Mouse (Mus musculus) heart, embryonic 11.5 days (tissue): Measurements from ENCODE around the gene Tmem62. TPM values are rescaled to one million over a fixed set of nuclear protein-coding genes. Genes with fewer than 3 reads are reported as not detected.

Experiments used
- ATAC-seq: fragments of 200-750 bp; cut with Nextera tagmentation; replicated peaks from 2 replicates; pipeline ENCODE4 v1.8.0; 2017; ENCODE audit warnings: moderate library complexity; ENCODE audit not compliant: insufficient number of reproducible peaks, low FRiP score, low TSS enrichment
- H3K27ac ChIP-seq: fragments of 300-500 bp; sonication (generic); 2 replicates; pipeline ENCODE4 v1.5.1; 2014; ENCODE audit warnings: mild to moderate bottlenecking, low read depth, low read length
- H3K27me3 ChIP-seq: fragments of 300-500 bp; sonication (generic); 2 replicates; pipeline ENCODE4 v1.6.1; 2014; ENCODE audit warnings: mild to moderate bottlenecking, low read length, mixed read lengths; ENCODE audit not compliant: control insufficient read depth, insufficient read depth
- H3K36me3 ChIP-seq: fragments of 300-500 bp; sonication (generic); 2 replicates; pipeline ENCODE4 v1.6.1; 2014; ENCODE audit warnings: mild to moderate bottlenecking, low read length, moderate library complexity, mixed read lengths; ENCODE audit not compliant: control insufficient read depth, insufficient read depth
- H3K4me1 ChIP-seq: fragments of 300-500 bp; sonication (generic); 2 replicates; pipeline ENCODE4 v1.6.1; 2014; ENCODE audit warnings: low read length; ENCODE audit not compliant: control insufficient read depth, insufficient read depth
- H3K4me2 ChIP-seq: fragments of 300-500 bp; sonication (generic); 2 replicates; pipeline ENCODE4 v1.6.1; 2014; ENCODE audit warnings: mild to moderate bottlenecking, moderate library complexity
- H3K4me3 ChIP-seq: fragments of 300-500 bp; sonication (generic); 2 replicates; pipeline ENCODE4 v1.5.1; 2014; ENCODE audit warnings: low read depth, low read length
- H3K9ac ChIP-seq: fragments of 300-500 bp; sonication (generic); 2 replicates; pipeline ENCODE4 v1.6.1; 2014; ENCODE audit warnings: mild to moderate bottlenecking, low read depth, low read length, moderate library complexity
- H3K9me3 ChIP-seq: fragments of 300-500 bp; sonication (generic); replicated peaks from 2 replicates; pipeline ENCODE4 v1.6.1; 2016; ENCODE audit warnings: low read length; ENCODE audit not compliant: control insufficient read depth
- WGBS: fragments of 180-500 bp; shearing (Covaris S2); extraction: QIAGEN DNeasy Blood & Tissue Kit; methylation state at CpG from one replicate; pipeline ENCODE4 v1.1.7; 2014; ENCODE audit not compliant: insufficient replicate concordance; 5-methylcytosine and 5-hydroxymethylcytosine counted together
- polyA plus RNA-seq: library from polyadenylated mRNA; unstranded; fragments of >200 nt; fragmentation: Nextera tagmentation; extraction: Ambion mirVana; gene quantifications from 2 replicates; pipeline ENCODE4 v1.2.1, GENCODE M21; 2014

Gene Tmem62
- polyA plus RNA-seq, 1 experiment from 2014 or later: 3.6 TPM

GRCm38 (mm10) chr2:121004018-121004811 is 27.4 kb downstream of the Tmem62 start:
- no peak overlapping the region for H3K4me2 ChIP-seq
- H3K27me3 ChIP-seq: no peaks in the 10 kb centered on the region
- ATAC-seq: no peak
- peaks cover 5% of the 10 kb centered on the region for H3K4me1 ChIP-seq
- no peaks in the 10 kb centered on the region for H3K36me3 ChIP-seq
- H3K9me3 ChIP-seq: no peaks in the 10 kb centered on the region
- H3K4me3 ChIP-seq: no peak overlapping the region
- H3K9ac ChIP-seq: no peak overlapping the region
- WGBS: 80% methylated on average over 7 of the region's 7 CpGs
- H3K27ac ChIP-seq: no peak overlapping the region

- no peak for ATAC-seq
- 88% methylated on average over 1 of the region's 1 CpGs for WGBS
Measured at GRCm38 (mm10) chr2:121006986-121007385, 30.2 kb downstream of the Tmem62 start.

GRCm38 (mm10) chr2:121007925-121008663 is 31.3 kb downstream of the Tmem62 start, which contains the start of gene Ccndbp1:
TSS of gene Ccndbp1 (plus strand) at chr2:121008403.
- Histone ChIP-seq H3K27ac (no peak within 1 kb of the TSS), H3K9ac (peak within 1 kb of the TSS; percentile 74), H3K36me3 (no peaks in the 10 kb centered on the region; the same call in 1 of the 2 replicates), H3K4me1 (peaks cover 7% of the 10 kb centered on the region), H3K4me3 (peak within 1 kb of the TSS; percentile 79), H3K4me2 (peak within 1 kb of the TSS; percentile 85), H3K9me3 (no peaks in the 10 kb centered on the region), H3K27me3 (no peaks in the 10 kb centered on the region)
- 2% methylated on average over 34 of the region's 34 CpGs for WGBS
- peak; percentile 95 for ATAC-seq

More at GRCm38 (mm10) chr2:121006986-121007385, 30.2 kb downstream of the Tmem62 start:
- Histone ChIP-seq H3K27ac (no peak overlapping the region), H3K27me3 (no peaks in the 10 kb centered on the region), H3K36me3 (no peaks in the 10 kb centered on the region), H3K4me1 (peaks cover 7% of the 10 kb centered on the region), H3K4me2 (no peak overlapping the region), H3K9me3 (no peaks in the 10 kb centered on the region), H3K4me3 (no peak overlapping the region), H3K9ac (no peak overlapping the region)

GRCm38 (mm10) chr2:121008664-121009007 is 31.8 kb downstream of the Tmem62 start:
- Histone ChIP-seq H3K4me2 (peak overlapping the region; percentile 85), H3K27me3 (no peaks in the 10 kb centered on the region), H3K9me3 (no peaks in the 10 kb centered on the region), H3K36me3 (no peaks in the 10 kb centered on the region; the same call in 1 of the 2 replicates), H3K9ac (peak overlapping the region; percentile 74), H3K27ac (no peak overlapping the region), H3K4me1 (peaks cover 7% of the 10 kb centered on the region), H3K4me3 (peak overlapping the region; percentile 79)
- WGBS: 2% methylated on average over 12 of the region's 12 CpGs
- no peak; the same call in 1 of the 2 replicates for ATAC-seq

GRCm38 (mm10) chr2:121009071-121009677 is 32.4 kb downstream of the Tmem62 start:
- Histone ChIP-seq H3K27me3 (no peaks in the 10 kb centered on the region), H3K9me3 (no peaks in the 10 kb centered on the region), H3K9ac (peak overlapping the region; percentile 74), H3K4me2 (peak overlapping the region; percentile 85), H3K4me1 (peaks cover 7% of the 10 kb centered on the region), H3K27ac (no peak overlapping the region), H3K36me3 (no peaks in the 10 kb centered on the region; the same call in 1 of the 2 replicates), H3K4me3 (peak overlapping the region; percentile 79)
- 27% methylated on average over 5 of the region's 5 CpGs for WGBS
- no peak for ATAC-seq

- Histone ChIP-seq H3K9me3 (no peaks in the 10 kb centered on the region), H3K4me2 (no peak overlapping the region), H3K36me3 (peaks cover 4% of the 10 kb centered on the region; the same call in 1 of the 2 replicates), H3K4me3 (no peak overlapping the region), H3K27ac (no peak overlapping the region), H3K9ac (no peak overlapping the region), H3K27me3 (no peaks in the 10 kb centered on the region), H3K4me1 (peaks cover 7% of the 10 kb centered on the region)
- 83% methylated on average over 9 of the region's 9 CpGs for WGBS
- ATAC-seq: no peak
Measured at GRCm38 (mm10) chr2:121012676-121013075, 35.9 kb downstream of the Tmem62 start.

GRCm38 (mm10) chr2:121015507-121015906 is 38.7 kb downstream of the Tmem62 start:
- 74% methylated on average over 2 of the region's 2 CpGs for WGBS
- no peak for ATAC-seq
- H3K4me2 ChIP-seq: no peak overlapping the region
- no peaks in the 10 kb centered on the region for H3K4me1 ChIP-seq
- H3K27me3 ChIP-seq: no peaks in the 10 kb centered on the region
- no peak overlapping the region for H3K4me3 ChIP-seq
- H3K9me3 ChIP-seq: no peaks in the 10 kb centered on the region
- peaks cover 4% of the 10 kb centered on the region; the same call in 1 of the 2 replicates for H3K36me3 ChIP-seq
- H3K27ac ChIP-seq: no peak overlapping the region
- H3K9ac ChIP-seq: no peak overlapping the region

- H3K4me1 ChIP-seq: no peaks in the 10 kb centered on the region
- no peak for ATAC-seq
- 88% methylated on average over 9 of the region's 9 CpGs for WGBS
- H3K4me3 ChIP-seq: no peak overlapping the region
- no peak overlapping the region for H3K4me2 ChIP-seq
- H3K36me3 ChIP-seq: peaks cover 4% of the 10 kb centered on the region; the same call in 1 of the 2 replicates
- no peaks in the 10 kb centered on the region for H3K27me3 ChIP-seq
- no peak overlapping the region for H3K9ac ChIP-seq
- no peaks in the 10 kb centered on the region for H3K9me3 ChIP-seq
- no peak overlapping the region for H3K27ac ChIP-seq
Measured at GRCm38 (mm10) chr2:121016226-121016625, 39.4 kb downstream of the Tmem62 start.
